Mouse (Mus musculus): ENCODE data around the gene Plxna1.

DNA sequence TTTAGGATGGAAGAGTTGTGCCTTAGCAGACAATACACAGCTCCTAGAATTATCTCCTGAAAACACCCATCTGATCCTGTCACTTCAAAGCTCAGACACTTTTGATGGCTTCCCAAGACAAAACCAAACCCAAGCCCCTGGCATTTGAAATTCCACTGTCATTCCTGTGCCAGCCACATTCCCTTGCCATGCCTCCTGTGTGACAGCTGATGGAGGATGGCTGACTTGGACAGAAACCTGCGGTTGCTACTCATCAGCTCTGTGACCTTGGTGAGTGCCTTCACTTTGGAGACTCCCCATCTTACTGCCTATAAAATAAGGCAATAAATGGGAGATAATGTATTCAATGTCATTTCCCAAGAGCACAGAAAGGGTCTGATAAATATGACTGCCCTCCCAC is 37.1 kb upstream of the Plxna1 start:
- TF ChIP-seq CTCF (conservative IDR thresholded peaks at IDR 0.05; ENCODE audit: low read length) (no peak), POU5F1 (IDR thresholded peaks at IDR 0.05; ENCODE audit: borderline replicate concordance, low read length) (no peak)
